Mouse (Mus musculus) bone marrow macrophage, adult 2 months (primary cell): Measurements from ENCODE around the gene 4930524J08Rik.

ENCODE experiments used
- CTCF ChIP-seq: IDR thresholded peaks from 2 replicates; pipeline ENCODE4 v1.5.1; 2012; ENCODE audit warnings: low read depth, mild to moderate bottlenecking, low read length, moderate library complexity
- POLR2A ChIP-seq: IDR thresholded peaks from 2 replicates; pipeline ENCODE4 v1.6.1; 2012; ENCODE audit warnings: mild to moderate bottlenecking, low read depth, low read length, borderline replicate concordance

DNA sequence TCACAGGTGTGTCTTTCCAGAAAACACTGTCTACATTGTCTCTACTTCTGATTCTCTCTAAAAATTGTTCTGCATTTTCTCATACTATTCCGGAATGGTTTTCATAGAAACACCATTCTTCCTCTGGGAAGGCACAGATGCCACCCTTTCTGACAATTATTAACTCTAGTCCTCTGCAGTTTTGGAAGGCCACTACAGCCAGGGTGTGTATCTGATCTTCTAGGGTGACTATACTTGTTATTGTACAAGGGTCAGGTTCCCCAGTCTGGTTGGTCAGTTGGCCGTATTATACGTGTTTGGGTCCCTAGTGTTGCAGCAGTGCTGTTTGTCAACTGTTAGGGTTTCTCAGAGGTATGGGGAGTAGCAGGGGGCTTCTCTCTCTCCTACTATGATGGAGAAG lies 15.8 kb downstream of the 4930524J08Rik start:
- TF ChIP-seq CTCF (no peak), POLR2A (no peak)
